Mouse (Mus musculus): ENCODE results near the gene Fibp. TPM values are rescaled to one million over a fixed set of nuclear protein-coding genes. Genes with fewer than 3 reads are reported as not detected.
A peak's percentile ranks its signal among the peaks of the same experiment; 100 is the strongest.

Gene Fibp
- polyA plus RNA-seq, 1 experiment from 2014 or later, result 92.2 TPM

GRCm38 (mm10) chr19:5448354-5449150, 11.9 kb upstream of the Fibp start:
- no peak for DNase-seq (ENCODE audit: low read depth, low spot score)
- POLR2A ChIA-PET, result interaction anchor here (1.2 to 3.5 kb wide), 5 partner anchors 8 to 23 kb away, joined by 3 to 16 read pairs (median 8); partner anchors contain the start of gene Ccdc85b
- in situ Hi-C loops (cut with MboI; ENCODE audit: low pct_unique_long_range_greater_than_20kb), result no loop called here
- CTCF ChIA-PET, result interaction anchor here (1.1 to 7.2 kb wide), 4 partner anchors 9 to 21 kb away, joined by 3 to 64 read pairs (median 9); partner anchors contain the start of gene Ccdc85b
- H3K27me3 ChIP-seq, result no peaks in the 10 kb centered on the region
- no peak for TF ChIP-seq CTCF (IDR thresholded peaks at IDR 0.05)
- no peak for ATAC-seq

GRCm38 (mm10) chr19:5449673-5450072, 10.7 kb upstream of the Fibp start:
- in situ Hi-C loops (cut with MboI; ENCODE audit: low pct_unique_long_range_greater_than_20kb), result no loop called here
- no peaks in the 10 kb centered on the region for H3K27me3 ChIP-seq
- ATAC-seq (no peak), DNase-seq (ENCODE audit: low read depth, low spot score) (no peak)
- TF ChIP-seq CTCF (IDR thresholded peaks at IDR 0.05), result no peak
- CTCF ChIA-PET, result interaction anchor here (1.1 to 7.2 kb wide), 2 partner anchors 17 to 22 kb away, joined by 4 to 64 read pairs; no protein-coding TSS in a partner anchor
- POLR2A ChIA-PET, result interaction anchor here (0.6 to 3.5 kb wide), 3 partner anchors 16 to 24 kb away, joined by 3 to 16 read pairs (median 8); no protein-coding TSS in a partner anchor

- TF ChIP-seq CTCF (IDR thresholded peaks at IDR 0.05), result no peak
- POLR2A ChIA-PET, result interaction anchor here (1.1 to 3.5 kb wide), 2 partner anchors 18 to 33 kb away, joined by 6 to 16 read pairs; no protein-coding TSS in a partner anchor
Measured at GRCm38 (mm10) chr19:5451766-5452165, 8.6 kb upstream of the Fibp start.

GRCm38 (mm10) chr19:5455037-5455436, 5.4 kb upstream of the Fibp start:
- no peaks in the 10 kb centered on the region for H3K27me3 ChIP-seq
- ATAC-seq (no peak), DNase-seq (ENCODE audit: low read depth, low spot score) (no peak)
- in situ Hi-C loops (cut with MboI; ENCODE audit: low pct_unique_long_range_greater_than_20kb), result no loop called here
- ChIA-PET POLR2A (interaction anchor here (2.7 to 4.2 kb wide), 3 partner anchors 7 to 33 kb away, joined by 16 to 30 read pairs (median 24); partner anchors contain the start of genes Fosl1 and Mus81), CTCF (interaction anchor here (1.0 to 6.6 kb wide), 3 partner anchors 11 to 22 kb away, joined by 3 to 62 read pairs (median 3); no protein-coding TSS in a partner anchor)
- TF ChIP-seq CTCF (IDR thresholded peaks at IDR 0.05), result no peak

More at GRCm38 (mm10) chr19:5451766-5452165, 8.6 kb upstream of the Fibp start:
- CTCF ChIA-PET, result interaction anchor here (1.4 to 2.1 kb wide), 5 partner anchors 10 to 77 kb away, joined by 3 to 9 read pairs (median 4); partner anchors contain the start of gene Mus81
- no peaks in the 10 kb centered on the region for H3K27me3 ChIP-seq
- ATAC-seq (no peak), DNase-seq (ENCODE audit: low read depth, low spot score) (no peak)
- in situ Hi-C loops (cut with MboI; ENCODE audit: low pct_unique_long_range_greater_than_20kb), result no loop called here

GRCm38 (mm10) chr19:5455568-5455967, 4.8 kb upstream of the Fibp start:
- no peak for TF ChIP-seq CTCF (IDR thresholded peaks at IDR 0.05)
- DNase-seq (ENCODE audit: low read depth, low spot score) (no peak), ATAC-seq (no peak)
- CTCF ChIA-PET, result interaction anchor here (2.6 to 6.6 kb wide), 2 partner anchors 23 to 26 kb away, joined by 12 to 62 read pairs; no protein-coding TSS in a partner anchor
- in situ Hi-C loops (cut with MboI; ENCODE audit: low pct_unique_long_range_greater_than_20kb), result no loop called here
- POLR2A ChIA-PET, result interaction anchor here (1.4 to 4.2 kb wide), 4 partner anchors 8 to 113 kb away, joined by 3 to 30 read pairs (median 20); partner anchors contain the start of genes Fosl1 and Mus81
- H3K27me3 ChIP-seq, result no peaks in the 10 kb centered on the region

GRCm38 (mm10) chr19:5456241-5456921, 4.0 kb upstream of the Fibp start:
- TF ChIP-seq CTCF (IDR thresholded peaks at IDR 0.05), result no peak
- POLR2A ChIA-PET, result interaction anchor here (0.6 to 4.2 kb wide), 16 partner anchors 9 to 460 kb away, joined by 3 to 30 read pairs (median 3); partner anchors contain the start of genes AI837181, Ctsw, Drap1 and Efemp2
- DNase-seq (ENCODE audit: low read depth, low spot score), result no peak
- H3K27me3 ChIP-seq, result no peaks in the 10 kb centered on the region
- in situ Hi-C loops (cut with MboI; ENCODE audit: low pct_unique_long_range_greater_than_20kb), result no loop called here
- peak; percentile 34 for ATAC-seq
- CTCF ChIA-PET, result interaction anchor here (0.9 to 6.6 kb wide), 5 partner anchors 10 to 73 kb away, joined by 4 to 62 read pairs (median 14); partner anchors contain the start of genes Fosl1 and Mus81

GRCm38 (mm10) chr19:5456922-5457745, 3.3 kb upstream of the Fibp start:
- no peak for DNase-seq (ENCODE audit: low read depth, low spot score)
- in situ Hi-C loops (cut with MboI; ENCODE audit: low pct_unique_long_range_greater_than_20kb), result no loop called here
- no peak for TF ChIP-seq CTCF (IDR thresholded peaks at IDR 0.05)
- POLR2A ChIA-PET, result interaction anchor here (0.8 to 4.2 kb wide), 17 partner anchors 9 to 111 kb away, joined by 3 to 30 read pairs (median 4); partner anchors contain the start of genes AI837181, Ctsw, Drap1 and Efemp2
- peak; percentile 77 for ATAC-seq
- CTCF ChIA-PET, result interaction anchor here (0.9 to 6.6 kb wide), 7 partner anchors 10 to 72 kb away, joined by 3 to 62 read pairs (median 12); partner anchors contain the start of genes Fosl1 and Mus81
- H3K27me3 ChIP-seq, result no peaks in the 10 kb centered on the region

- no peaks in the 10 kb centered on the region for H3K27me3 ChIP-seq
- no peak for TF ChIP-seq CTCF (IDR thresholded peaks at IDR 0.05)
- CTCF ChIA-PET, result interaction anchor here (0.9 to 6.6 kb wide), 7 partner anchors 11 to 71 kb away, joined by 3 to 62 read pairs (median 12); partner anchors contain the start of genes Fosl1 and Mus81
- POLR2A ChIA-PET, result interaction anchor here (0.9 to 4.2 kb wide), 9 partner anchors 10 to 33 kb away, joined by 3 to 30 read pairs (median 9); partner anchors contain the start of genes Fosl1 and Mus81
- ATAC-seq, result peak; percentile 8
- in situ Hi-C loops (cut with MboI; ENCODE audit: low pct_unique_long_range_greater_than_20kb), result no loop called here
- no peak for DNase-seq (ENCODE audit: low read depth, low spot score)
Measured at GRCm38 (mm10) chr19:5457746-5458442, 2.5 kb upstream of the Fibp start, which contains the start of gene Ccdc85b. Ccdc85b (minus strand) TSS chr19:5457894.

All from Patski (cell line).